Comparison of ENCODE assay signal across 10 mouse cellular contexts in genomic region chr3:104794953-104795470, GRCm38 (mm10). TPM values are rescaled to one million over a fixed set of nuclear protein-coding genes. Genes with fewer than 3 reads are reported as not detected.
A peak's percentile ranks its signal among the peaks of the same experiment; 100 is the strongest.
DNase-seq lines count a peak whose midpoint lies in the region; ATAC-seq lines count a peak whose summit lies in the region.
"Had no signal": no experiment of that assay in that cellular context is flagged by ENCODE, and none has a peak within 500 bp of the region (broad histone marks: within the 10 kb centered on the region; RNA-seq: fewer than 3 reads in every experiment).

No protein-coding gene starts in this region.

- peaks cover 53% of the 10 kb centered on the region for H3K36me3 ChIP-seq in hindbrain, embryonic 10.5 days
- no peaks in the 10 kb centered on the region for H3K36me3 ChIP-seq in hindbrain, embryonic 14.5 days (replicated peaks; ENCODE audit: control insufficient read depth, insufficient read depth)
- H3K36me3 ChIP-seq in neural tube, embryonic 11.5 days (ENCODE audit: control insufficient read depth, insufficient read depth, low read length): peaks cover 2% of the 10 kb centered on the region; the same call in 1 of the 2 replicates
- H3K36me3 ChIP-seq in limb, embryonic 10.5 days: peaks cover 79% of the 10 kb centered on the region

- H3K4me2 ChIP-seq in hindbrain, embryonic 14.5 days (replicated peaks): no peak overlapping the region
- H3K4me2 ChIP-seq in neural tube, embryonic 11.5 days (ENCODE audit: low read depth): no peak overlapping the region
- H3K4me2 ChIP-seq: midbrain, embryonic 13.5 days had no signal

- 74% methylated on average over 12 of the region's 12 CpGs for WGBS in hindbrain, embryonic 10.5 days
- 78% methylated on average over 12 of the region's 12 CpGs for WGBS in hindbrain, embryonic 14.5 days
- 50% methylated on average over 12 of the region's 12 CpGs for WGBS in neural tube, embryonic 11.5 days
- 50% methylated on average over 12 of the region's 12 CpGs for WGBS in limb, embryonic 10.5 days

- no peak overlapping the region for H3K4me3 ChIP-seq in hindbrain, embryonic 10.5 days
- no peak overlapping the region for H3K4me3 ChIP-seq in hindbrain, embryonic 14.5 days (replicated peaks; ENCODE audit: low read length)
- no peak overlapping the region for H3K4me3 ChIP-seq in neural tube, embryonic 11.5 days (ENCODE audit: low read depth, low read length)
- H3K4me3 ChIP-seq in limb, embryonic 10.5 days: 0 out of 2 replicates have a peak overlapping the region, but pooled peaks have one; percentile 22
- H3K4me3 ChIP-seq: midbrain, embryonic 13.5 days had no signal

- ATAC-seq in hindbrain, embryonic 14.5 days (ENCODE audit: low FRiP score): no peak
- no peak for ATAC-seq in neural tube, embryonic 11.5 days (ENCODE audit: insufficient read depth, low FRiP score, low TSS enrichment)
- no peak for ATAC-seq in cerebellum, adult (ENCODE audit: insufficient number of reproducible peaks, low FRiP score, low TSS enrichment)

- H3K9ac ChIP-seq in hindbrain, embryonic 14.5 days: no peak overlapping the region
- no peak overlapping the region; the same call in 1 of the 2 replicates for H3K9ac ChIP-seq in neural tube, embryonic 11.5 days (ENCODE audit: low read length)
- H3K9ac ChIP-seq: midbrain, embryonic 13.5 days had no signal

- H3K27me3 ChIP-seq in hindbrain, embryonic 10.5 days (ENCODE audit: insufficient read depth, poor library complexity, severe bottlenecking): peaks cover 5% of the 10 kb centered on the region; the same call in 1 of the 2 replicates
- 0 out of 2 replicates have a peak, but pooled peaks cover 1% of the 10 kb centered on the region for H3K27me3 ChIP-seq in hindbrain, embryonic 14.5 days (ENCODE audit: control insufficient read depth, insufficient read depth, low read length)
- no peaks in the 10 kb centered on the region for H3K27me3 ChIP-seq in neural tube, embryonic 11.5 days (ENCODE audit: control insufficient read depth, insufficient read depth, low read length)
- no peaks in the 10 kb centered on the region for H3K27me3 ChIP-seq in limb, embryonic 10.5 days (ENCODE audit: low read depth, poor library complexity, severe bottlenecking)

- H3K9me3 ChIP-seq in hindbrain, embryonic 10.5 days: no peaks in the 10 kb centered on the region
- H3K9me3 ChIP-seq in hindbrain, embryonic 14.5 days (ENCODE audit: control insufficient read depth, low read length): no peaks in the 10 kb centered on the region
- H3K9me3 ChIP-seq in neural tube, embryonic 11.5 days (ENCODE audit: control insufficient read depth, low read length): no peaks in the 10 kb centered on the region
- no peaks in the 10 kb centered on the region for H3K9me3 ChIP-seq in limb, embryonic 10.5 days (replicated peaks)
- H3K9me3 ChIP-seq: G1E; midbrain, embryonic 13.5 days had no signal

- H3K4me1 ChIP-seq in hindbrain, embryonic 10.5 days (replicated peaks): peaks cover 56% of the 10 kb centered on the region
- peaks cover 5% of the 10 kb centered on the region; the same call in 1 of the 2 replicates for H3K4me1 ChIP-seq in hindbrain, embryonic 14.5 days (replicated peaks; ENCODE audit: control insufficient read depth, insufficient read depth, low read length)
- peaks cover 27% of the 10 kb centered on the region for H3K4me1 ChIP-seq in neural tube, embryonic 11.5 days (ENCODE audit: control insufficient read depth, insufficient read depth, low read length)
- H3K4me1 ChIP-seq in limb, embryonic 10.5 days: peaks cover 67% of the 10 kb centered on the region

- peak overlapping the region; percentile 40; the same call in 1 of the 2 replicates for H3K27ac ChIP-seq in hindbrain, embryonic 10.5 days
- H3K27ac ChIP-seq in hindbrain, embryonic 14.5 days: no peak overlapping the region; the same call in 1 of the 2 replicates
- H3K27ac ChIP-seq in neural tube, embryonic 11.5 days (ENCODE audit: low read depth, low read length): peak overlapping the region; percentile 17; the same call in 1 of the 2 replicates
- H3K27ac ChIP-seq in limb, embryonic 10.5 days: peak overlapping the region; percentile 59

- DNase-seq in hindbrain, embryonic 10.5 days (ENCODE audit: low spot score): no peak
- no peak for DNase-seq in hindbrain, embryonic 14.5 days (ENCODE audit: low spot score)
- no peak for DNase-seq in neural tube, embryonic 11.5 days (ENCODE audit: low spot score)
- no peak for DNase-seq in neural tube, embryonic 10.5 days (ENCODE audit: extremely low spot score, low spot score)
- DNase-seq in limb, embryonic 10.5 days (ENCODE audit: low spot score): no peak
- peak; percentile 18 for DNase-seq in yolk sac, embryonic 10.5 days (ENCODE audit: low spot score)
- DNase-seq in thymus, postnatal 36 days: no peak

RNA-seq across cellular contexts. Expression of gene Rhoc, which starts 6.8 kb away (rescaled TPM):
- polyA plus RNA-seq in hindbrain, embryonic 10.5 days (2016; fragmentation: Nextera tagmentation; extraction: Ambion mirVana): 102 and 107 TPM in 2 replicates
- 57.7 and 59.6 TPM in 2 replicates for polyA plus RNA-seq in hindbrain, embryonic 14.5 days (2014; fragmentation: Nextera tagmentation; extraction: Ambion mirVana)
- 104 and 105 TPM in 2 replicates for polyA plus RNA-seq in neural tube, embryonic 11.5 days (2014; fragmentation: Nextera tagmentation; extraction: Ambion mirVana)
- polyA plus RNA-seq in limb, embryonic 10.5 days (2016; fragmentation: Nextera tagmentation; extraction: Ambion mirVana): 132 and 145 TPM in 2 replicates

RNA-seq across cellular contexts. Expression of gene Fam19a3, which starts 13.4 kb away (rescaled TPM):
- 0.05 and 0.46 TPM in 2 replicates for polyA plus RNA-seq in hindbrain, embryonic 10.5 days (2016; fragmentation: Nextera tagmentation; extraction: Ambion mirVana)
- polyA plus RNA-seq in hindbrain, embryonic 14.5 days (2014; fragmentation: Nextera tagmentation; extraction: Ambion mirVana): 0.04 and 0.07 TPM in 2 replicates
- polyA plus RNA-seq in neural tube, embryonic 11.5 days (2014; fragmentation: Nextera tagmentation; extraction: Ambion mirVana): not detected in 2 replicates
- polyA plus RNA-seq in limb, embryonic 10.5 days (2016; fragmentation: Nextera tagmentation; extraction: Ambion mirVana): 0.18 and 0.20 TPM in 2 replicates
- polyA plus RNA-seq: G1E; midbrain, embryonic 13.5 days had no signal

RNA-seq across cellular contexts. Expression of gene Ppm1j, which starts 14.2 kb away (rescaled TPM):
- polyA plus RNA-seq in hindbrain, embryonic 10.5 days (2016; fragmentation: Nextera tagmentation; extraction: Ambion mirVana): 1.8 and 3.1 TPM in 2 replicates
- 0.59 and 1.3 TPM in 2 replicates for polyA plus RNA-seq in hindbrain, embryonic 14.5 days (2014; fragmentation: Nextera tagmentation; extraction: Ambion mirVana)
- 1.0 and 1.9 TPM in 2 replicates for polyA plus RNA-seq in neural tube, embryonic 11.5 days (2014; fragmentation: Nextera tagmentation; extraction: Ambion mirVana)
- polyA plus RNA-seq in limb, embryonic 10.5 days (2016; fragmentation: Nextera tagmentation; extraction: Ambion mirVana): 2.5 and 3.2 TPM in 2 replicates

RNA-seq across cellular contexts. Expression of gene Mov10, which starts 23.4 kb away (rescaled TPM):
- polyA plus RNA-seq in hindbrain, embryonic 10.5 days (2016; fragmentation: Nextera tagmentation; extraction: Ambion mirVana): 17.0 and 19.8 TPM in 2 replicates
- 6.8 and 7.8 TPM in 2 replicates for polyA plus RNA-seq in hindbrain, embryonic 14.5 days (2014; fragmentation: Nextera tagmentation; extraction: Ambion mirVana)
- polyA plus RNA-seq in neural tube, embryonic 11.5 days (2014; fragmentation: Nextera tagmentation; extraction: Ambion mirVana): 17.4 and 22.0 TPM in 2 replicates
- polyA plus RNA-seq in limb, embryonic 10.5 days (2016; fragmentation: Nextera tagmentation; extraction: Ambion mirVana): 53.4 and 71.0 TPM in 2 replicates
